Mouse (Mus musculus): ENCODE measurements around the gene Zfp94. TPM values are rescaled to one million over a fixed set of nuclear protein-coding genes. Genes with fewer than 3 reads are reported as not detected.
A peak's percentile ranks its signal among the peaks of the same experiment; 100 is the strongest.

The Zfp94 gene
- 15.8 and 16.9 TPM in 2 replicates for total RNA-seq (2014; rRNA removed)
- 19.3 and 21.2 TPM in 2 replicates for polyA plus RNA-seq (2015; fragmentation: Nextera tagmentation; extraction: Ambion mirVana)

- H3K4me2 ChIP-seq (ENCODE audit: low read depth), result peak within 1 kb of the TSS; percentile 67
- ATAC-seq, result peak; percentile 98
- DNase-seq, result peak; percentile 98
- no peaks in the 10 kb centered on the region for H3K9me3 ChIP-seq (ENCODE audit: low read length)
- no peak for TF ChIP-seq CTCF (IDR thresholded peaks at IDR 0.05; ENCODE audit: low read depth)
- peak within 1 kb of the TSS; percentile 76 for H3K9ac ChIP-seq
- WGBS, result under 1% methylated on average over 33 of the region's 33 CpGs
- H3K27ac ChIP-seq (ENCODE audit: low read depth, low read length), result peak within 1 kb of the TSS; percentile 89
- H3K36me3 ChIP-seq (ENCODE audit: insufficient read depth), result peaks cover 13% of the 10 kb centered on the region
- no peaks in the 10 kb centered on the region for H3K27me3 ChIP-seq (ENCODE audit: insufficient read depth, low read length)
- H3K4me3 ChIP-seq (ENCODE audit: low read depth, low read length), result peak within 1 kb of the TSS; percentile 53
- 0 out of 2 replicates have a peak, but pooled peaks cover 4% of the 10 kb centered on the region for H3K4me1 ChIP-seq (ENCODE audit: insufficient read depth)
Observed at GRCm38 (mm10) chr7:24316567-24317092, at the start of gene Zfp94. Gene Zfp94, minus strand, starts transcription at chr7:24316666.

GRCm38 (mm10) chr7:24365258-24366014 is 49.0 kb upstream of the Zfp94 start:
- Histone ChIP-seq H3K4me3 (ENCODE audit: low read depth, low read length) (no peak overlapping the region), H3K36me3 (ENCODE audit: insufficient read depth) (no peaks in the 10 kb centered on the region), H3K4me2 (ENCODE audit: low read depth) (no peak overlapping the region), H3K27ac (ENCODE audit: low read depth, low read length) (no peak overlapping the region), H3K9ac (no peak overlapping the region), H3K27me3 (ENCODE audit: insufficient read depth, low read length) (no peaks in the 10 kb centered on the region), H3K9me3 (ENCODE audit: low read length) (no peaks in the 10 kb centered on the region), H3K4me1 (ENCODE audit: insufficient read depth) (no peaks in the 10 kb centered on the region)
- no peak for ATAC-seq
- no peak for DNase-seq
- WGBS, result 79% methylated on average over 5 of the region's 5 CpGs
- no peak for TF ChIP-seq CTCF (IDR thresholded peaks at IDR 0.05; ENCODE audit: low read depth)

GRCm38 (mm10) chr7:24364827-24365226 is 48.4 kb upstream of the Zfp94 start:
- TF ChIP-seq CTCF (IDR thresholded peaks at IDR 0.05; ENCODE audit: low read depth), result peak; percentile 91
- Histone ChIP-seq H3K9ac (no peak overlapping the region), H3K36me3 (ENCODE audit: insufficient read depth) (no peaks in the 10 kb centered on the region), H3K9me3 (ENCODE audit: low read length) (no peaks in the 10 kb centered on the region), H3K27ac (ENCODE audit: low read depth, low read length) (no peak overlapping the region), H3K4me1 (ENCODE audit: insufficient read depth) (no peaks in the 10 kb centered on the region), H3K27me3 (ENCODE audit: insufficient read depth, low read length) (no peaks in the 10 kb centered on the region), H3K4me3 (ENCODE audit: low read depth, low read length) (no peak overlapping the region), H3K4me2 (ENCODE audit: low read depth) (no peak overlapping the region)
- peak; percentile 95 for DNase-seq
- WGBS, result 22% methylated on average over 10 of the region's 10 CpGs
- peak; percentile 85 for ATAC-seq

GRCm38 (mm10) chr7:24363228-24363627 is 46.8 kb upstream of the Zfp94 start:
- DNase-seq, result peak; percentile 44
- peak; percentile 61 for TF ChIP-seq CTCF (IDR thresholded peaks at IDR 0.05; ENCODE audit: low read depth)
- WGBS, result 26% methylated on average over 6 of the region's 7 CpGs

GRCm38 (mm10) chr7:24361001-24361400 is 44.5 kb upstream of the Zfp94 start:
- Histone ChIP-seq H3K4me2 (ENCODE audit: low read depth) (no peak overlapping the region), H3K4me3 (ENCODE audit: low read depth, low read length) (no peak overlapping the region), H3K9me3 (ENCODE audit: low read length) (no peaks in the 10 kb centered on the region), H3K4me1 (ENCODE audit: insufficient read depth) (no peaks in the 10 kb centered on the region), H3K27ac (ENCODE audit: low read depth, low read length) (no peak overlapping the region), H3K36me3 (ENCODE audit: insufficient read depth) (no peaks in the 10 kb centered on the region), H3K27me3 (ENCODE audit: insufficient read depth, low read length) (no peaks in the 10 kb centered on the region), H3K9ac (no peak overlapping the region)
- 63% methylated on average over 4 of the region's 4 CpGs for WGBS
- TF ChIP-seq CTCF (IDR thresholded peaks at IDR 0.05; ENCODE audit: low read depth), result peak; percentile 42
- no peak for DNase-seq
- no peak for ATAC-seq

More at GRCm38 (mm10) chr7:24363228-24363627, 46.8 kb upstream of the Zfp94 start:
- no peak for ATAC-seq
- Histone ChIP-seq H3K9me3 (ENCODE audit: low read length) (no peaks in the 10 kb centered on the region), H3K27ac (ENCODE audit: low read depth, low read length) (no peak overlapping the region), H3K27me3 (ENCODE audit: insufficient read depth, low read length) (no peaks in the 10 kb centered on the region), H3K4me1 (ENCODE audit: insufficient read depth) (no peaks in the 10 kb centered on the region), H3K4me3 (ENCODE audit: low read depth, low read length) (no peak overlapping the region), H3K9ac (no peak overlapping the region), H3K4me2 (ENCODE audit: low read depth) (no peak overlapping the region), H3K36me3 (ENCODE audit: insufficient read depth) (no peaks in the 10 kb centered on the region)

- no peaks in the 10 kb centered on the region for H3K36me3 ChIP-seq (ENCODE audit: insufficient read depth)
- H3K4me1 ChIP-seq (ENCODE audit: insufficient read depth), result no peaks in the 10 kb centered on the region
- H3K27me3 ChIP-seq (ENCODE audit: insufficient read depth, low read length), result no peaks in the 10 kb centered on the region
- H3K4me3 ChIP-seq (ENCODE audit: low read depth, low read length), result no peak overlapping the region
- H3K27ac ChIP-seq (ENCODE audit: low read depth, low read length), result no peak overlapping the region
- no peak overlapping the region for H3K4me2 ChIP-seq (ENCODE audit: low read depth)
- DNase-seq, result no peak
- H3K9ac ChIP-seq, result no peak overlapping the region
- WGBS, result 27% methylated on average over 9 of the region's 9 CpGs
- TF ChIP-seq CTCF (IDR thresholded peaks at IDR 0.05; ENCODE audit: low read depth), result no peak
- H3K9me3 ChIP-seq (ENCODE audit: low read length), result no peaks in the 10 kb centered on the region
- ATAC-seq, result no peak
Observed at GRCm38 (mm10) chr7:24359269-24359668, 42.8 kb upstream of the Zfp94 start.

GRCm38 (mm10) chr7:24357899-24358298 is 41.4 kb upstream of the Zfp94 start:
- Histone ChIP-seq H3K27me3 (ENCODE audit: insufficient read depth, low read length) (no peaks in the 10 kb centered on the region), H3K4me3 (ENCODE audit: low read depth, low read length) (no peak overlapping the region), H3K36me3 (ENCODE audit: insufficient read depth) (no peaks in the 10 kb centered on the region), H3K4me2 (ENCODE audit: low read depth) (no peak overlapping the region), H3K9ac (no peak overlapping the region), H3K27ac (ENCODE audit: low read depth, low read length) (no peak overlapping the region), H3K9me3 (ENCODE audit: low read length) (no peaks in the 10 kb centered on the region), H3K4me1 (ENCODE audit: insufficient read depth) (no peaks in the 10 kb centered on the region)
- 50% methylated on average over 4 of the region's 4 CpGs for WGBS
- ATAC-seq, result no peak
- no peak for DNase-seq
- peak; percentile 54 for TF ChIP-seq CTCF (IDR thresholded peaks at IDR 0.05; ENCODE audit: low read depth)
